Mouse (Mus musculus) kidney, postnatal 0 days (tissue): ENCODE results near the gene Clec3b. TPM values are rescaled to one million over a fixed set of nuclear protein-coding genes. Genes with fewer than 3 reads are reported as not detected.

Source experiments
- ATAC-seq: fragments of 200-750 bp; cut with Nextera tagmentation; replicated peaks from 2 replicates; pipeline ENCODE4 v1.8.0; 2017; ENCODE audit warnings: low read depth, moderate number of reproducible peaks, moderate TSS enrichment, moderate library complexity; ENCODE audit not compliant: low FRiP score
- DNase-seq: peaks from one replicate; pipeline ENCODE4 v3.0.0-alpha.2; 2016; ENCODE audit warnings: low spot score
- H3K27ac ChIP-seq: fragments of 300-500 bp; sonication (generic); 2 replicates; pipeline ENCODE4 v1.5.1; 2014; ENCODE audit warnings: mild to moderate bottlenecking
- H3K27me3 ChIP-seq: fragments of 300-500 bp; sonication (generic); 2 replicates; pipeline ENCODE4 v1.6.1; 2014; ENCODE audit warnings: low read length, mixed read lengths; ENCODE audit not compliant: insufficient read depth
- H3K36me3 ChIP-seq: fragments of 300-500 bp; sonication (generic); 2 replicates; pipeline ENCODE4 v1.6.1; 2014; ENCODE audit warnings: low read length, mixed read lengths; ENCODE audit not compliant: insufficient read depth
- H3K4me1 ChIP-seq: fragments of 300-500 bp; sonication (generic); replicated peaks from 2 replicates; pipeline ENCODE4 v1.6.1; 2014; ENCODE audit warnings: antibody characterized with exemption, low read length, mixed read lengths; ENCODE audit not compliant: insufficient read depth
- H3K4me2 ChIP-seq: fragments of 300-500 bp; sonication (generic); 2 replicates; pipeline ENCODE4 v1.6.1; 2014; ENCODE audit warnings: mild to moderate bottlenecking, low read length, moderate library complexity, mixed read lengths
- H3K4me3 ChIP-seq: fragments of 300-500 bp; sonication (generic); replicated peaks from 2 replicates; pipeline ENCODE4 v1.5.1; 2014; ENCODE audit warnings: low read depth, low read length
- H3K9ac ChIP-seq: fragments of 300-500 bp; sonication (generic); 2 replicates; pipeline ENCODE4 v1.6.1; 2014; ENCODE audit warnings: low read depth, low read length
- H3K9me3 ChIP-seq: fragments of 300-500 bp; sonication (generic); replicated peaks from 2 replicates; pipeline ENCODE4 v1.6.1; 2016; ENCODE audit warnings: low read length, inconsistent platforms, mixed read lengths
- CTCF ChIP-seq: IDR thresholded peaks from 2 replicates; pipeline ENCODE4 v1.5.1; 2016; ENCODE audit warnings: antibody characterized with exemption, low read depth, mild to moderate bottlenecking, moderate library complexity
- WGBS: fragments of 180-500 bp; shearing (Covaris S2); extraction: QIAGEN DNeasy Blood & Tissue Kit; methylation state at CpG from one replicate; pipeline ENCODE4 v1.1.7; 2014; 5-methylcytosine and 5-hydroxymethylcytosine counted together
- polyA plus RNA-seq: library from polyadenylated mRNA; unstranded; fragments of >200 nt; fragmentation: Nextera tagmentation; extraction: Ambion mirVana; gene quantifications from 2 replicates; pipeline ENCODE4 v1.2.1, GENCODE M21; 2015

The Clec3b gene
- polyA plus RNA-seq, 1 experiment from 2014 or later: 1.6 TPM

DNA sequence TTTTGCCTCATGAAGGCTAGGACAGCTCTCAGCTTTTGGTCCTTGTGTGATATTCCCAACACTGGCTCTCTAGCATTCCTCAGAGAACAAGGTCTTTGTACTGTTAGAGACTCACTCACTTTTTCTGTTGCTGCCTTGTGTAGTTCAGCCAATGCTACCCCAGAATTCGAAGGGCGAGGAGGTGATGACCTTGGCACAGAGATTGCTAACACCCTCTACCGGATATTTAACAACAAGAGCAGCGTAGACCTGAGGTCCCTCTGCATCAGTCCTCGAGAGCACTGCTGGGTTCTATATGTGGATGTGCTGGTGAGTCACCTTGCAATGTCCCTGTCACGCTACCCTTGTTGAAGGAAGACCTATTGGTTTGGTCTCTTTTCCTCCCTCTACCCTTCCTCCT is 23.1 kb upstream of the Clec3b start:
- Histone ChIP-seq H3K36me3 (peaks cover 65% of the 10 kb centered on the region), H3K4me3 (no peak overlapping the region), H3K9me3 (no peaks in the 10 kb centered on the region), H3K27me3 (no peaks in the 10 kb centered on the region), H3K4me2 (no peak overlapping the region), H3K27ac (no peak overlapping the region), H3K9ac (no peak overlapping the region), H3K4me1 (no peaks in the 10 kb centered on the region)
- DNase-seq (no peak), ATAC-seq (no peak)
- 93% methylated on average over 6 of the region's 6 CpGs for WGBS
- no peak for TF ChIP-seq CTCF

GRCm38 (mm10) chr9:123132994-123133393 is 17.8 kb upstream of the Clec3b start:
- no peak overlapping the region for H3K4me3 ChIP-seq
- no peak for ATAC-seq
- no peak overlapping the region for H3K9ac ChIP-seq
- no peak overlapping the region for H3K27ac ChIP-seq
- 94% methylated on average over 3 of the region's 3 CpGs for WGBS
- no peak overlapping the region for H3K4me2 ChIP-seq
- H3K36me3 ChIP-seq: peaks cover 57% of the 10 kb centered on the region
- H3K27me3 ChIP-seq: no peaks in the 10 kb centered on the region
- no peak for DNase-seq
- H3K9me3 ChIP-seq: no peaks in the 10 kb centered on the region
- TF ChIP-seq CTCF: no peak
- no peaks in the 10 kb centered on the region for H3K4me1 ChIP-seq

GRCm38 (mm10) chr9:123136953-123137682 is 13.6 kb upstream of the Clec3b start:
- Histone ChIP-seq H3K4me1 (no peaks in the 10 kb centered on the region), H3K27ac (no peak overlapping the region), H3K4me2 (no peak overlapping the region), H3K36me3 (peaks cover 36% of the 10 kb centered on the region), H3K4me3 (no peak overlapping the region), H3K9ac (no peak overlapping the region), H3K27me3 (no peaks in the 10 kb centered on the region), H3K9me3 (no peaks in the 10 kb centered on the region)
- WGBS: 74% methylated on average over 7 of the region's 7 CpGs
- TF ChIP-seq CTCF: no peak
- ATAC-seq: no peak
- peak; percentile 23 for DNase-seq

DNA sequence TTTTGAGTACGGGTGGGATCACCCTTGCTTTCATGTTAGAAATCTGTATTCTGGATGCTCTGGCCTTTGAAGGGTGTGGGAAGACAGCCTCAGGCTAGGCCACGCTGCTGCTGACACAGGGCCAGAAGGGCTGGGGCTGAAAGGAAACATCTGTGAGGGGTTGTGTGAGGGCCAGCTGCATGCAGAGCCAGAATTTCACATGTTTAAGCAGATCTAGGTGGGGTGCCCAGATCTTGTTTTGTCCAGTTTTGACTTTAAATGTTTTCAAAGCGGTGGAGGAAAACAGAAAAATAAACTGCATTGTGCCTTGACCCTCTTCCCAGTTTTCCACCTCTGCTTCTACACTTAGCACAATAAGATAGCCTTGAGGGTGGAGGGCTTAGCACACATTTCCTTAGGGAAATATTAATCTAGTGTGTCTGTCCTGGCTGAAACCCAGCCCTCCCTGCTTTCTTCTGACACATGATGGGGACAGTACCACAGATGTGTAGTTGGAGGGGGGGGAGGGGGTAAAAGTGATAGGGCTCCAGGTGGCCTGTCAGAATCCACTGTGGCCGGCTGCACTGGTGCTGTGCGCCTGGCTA is 11.8 kb upstream of the Clec3b start:
- ATAC-seq: peak; percentile 64
- H3K4me3 ChIP-seq: no peak overlapping the region
- peak overlapping the region; percentile 73 for H3K27ac ChIP-seq
- no peaks in the 10 kb centered on the region for H3K27me3 ChIP-seq
- no peak for TF ChIP-seq CTCF
- H3K36me3 ChIP-seq: peaks cover 23% of the 10 kb centered on the region; the same call in 1 of the 2 replicates
- no peak overlapping the region for H3K4me2 ChIP-seq
- no peaks in the 10 kb centered on the region for H3K4me1 ChIP-seq
- H3K9ac ChIP-seq: no peak overlapping the region
- DNase-seq: peak; percentile 79
- WGBS: 40% methylated on average over 5 of the region's 5 CpGs
- H3K9me3 ChIP-seq: no peaks in the 10 kb centered on the region

GRCm38 (mm10) chr9:123139887-123140614 is 10.7 kb upstream of the Clec3b start:
- no peak for TF ChIP-seq CTCF
- Histone ChIP-seq H3K36me3 (peaks cover 18% of the 10 kb centered on the region; the same call in 1 of the 2 replicates), H3K9me3 (no peaks in the 10 kb centered on the region), H3K4me1 (no peaks in the 10 kb centered on the region), H3K9ac (no peak overlapping the region), H3K27me3 (no peaks in the 10 kb centered on the region), H3K4me3 (no peak overlapping the region), H3K4me2 (no peak overlapping the region), H3K27ac (peak overlapping the region; percentile 73)
- DNase-seq (peak; percentile 24), ATAC-seq (no peak)
- WGBS: 72% methylated on average over 4 of the region's 4 CpGs

DNA sequence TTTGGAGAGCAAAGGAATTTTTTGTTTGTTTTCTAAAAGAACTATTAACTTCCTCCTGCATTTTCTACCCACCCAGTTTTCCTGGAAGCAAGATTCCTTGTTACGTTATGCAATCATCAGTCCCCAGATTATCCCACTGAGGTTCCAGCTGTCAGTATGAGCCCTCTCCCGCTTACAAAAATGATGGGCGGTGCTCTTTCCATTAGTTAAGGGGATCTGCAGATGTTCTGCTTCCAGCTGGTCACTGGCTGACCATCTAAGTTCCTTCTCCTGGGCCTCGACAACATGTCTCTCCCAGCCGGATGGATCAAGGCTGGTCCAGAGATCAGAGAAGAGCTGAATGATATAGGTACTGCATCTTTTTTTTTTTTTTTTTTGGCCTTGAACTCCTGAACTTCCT is 2.3 kb upstream of the Clec3b start:
- Histone ChIP-seq H3K27me3 (no peaks in the 10 kb centered on the region), H3K36me3 (no peaks in the 10 kb centered on the region), H3K4me2 (no peak overlapping the region), H3K4me1 (no peaks in the 10 kb centered on the region), H3K27ac (no peak overlapping the region), H3K4me3 (no peak overlapping the region), H3K9ac (no peak overlapping the region), H3K9me3 (no peaks in the 10 kb centered on the region)
- peak; percentile 53 for DNase-seq
- TF ChIP-seq CTCF: no peak
- no peak for ATAC-seq
- 61% methylated on average over 5 of the region's 5 CpGs for WGBS
